Mouse (Mus musculus) lung, adult 2 months (tissue): ENCODE results near the gene Arhgef16. TPM values are rescaled to one million over a fixed set of nuclear protein-coding genes. Genes with fewer than 3 reads are reported as not detected.

Source experiments
- DNase-seq: peaks from one replicate; pipeline ENCODE4 v3.0.0; 2022
- H3K4me1 ChIP-seq: fragments of 200-500 bp; 2 replicates; pipeline ENCODE4 v1.6.1; 2011; ENCODE audit warnings: low read length; ENCODE audit not compliant: control insufficient read depth, insufficient read depth
- H3K4me3 ChIP-seq: fragments of 200-500 bp; replicated peaks from 2 replicates; pipeline ENCODE3; 2011; ENCODE audit warnings: low read depth, mild to moderate bottlenecking, control low read depth, low read length; ENCODE audit errors: extremely low read depth
- CTCF ChIP-seq: fragments of 200-500 bp; IDR thresholded peaks from 2 replicates; pipeline ENCODE4 v1.5.1; 2011; ENCODE audit warnings: mild to moderate bottlenecking, low read length, control low read depth; ENCODE audit not compliant: insufficient read depth
- POLR2A ChIP-seq: fragments of 200-500 bp; IDR thresholded peaks from 2 replicates; pipeline ENCODE4 v1.6.1; 2011; ENCODE audit warnings: low read depth, mild to moderate bottlenecking, control low read depth, low read length, borderline replicate concordance; ENCODE audit errors: extremely low read depth
- WGBS: fragments of 180-500 bp; shearing (Covaris S2); methylation state at CpG from one replicate; pipeline ENCODE4 v1.1.7; 2018; 5-methylcytosine and 5-hydroxymethylcytosine counted together
- polyA plus RNA-seq: library from polyadenylated mRNA; depleted of rRNA; stranded (reverse); fragments of >200 nt; gene quantifications from 2 replicates; pipeline ENCODE4 v1.2.3, GENCODE M21; 2012; rRNA removed

The Arhgef16 gene
- polyA plus RNA-seq, 1 experiment, result 18.0 TPM

- Histone ChIP-seq H3K4me1 (no peaks in the 10 kb centered on the region), H3K4me3 (no peak overlapping the region)
- TF ChIP-seq POLR2A (no peak), CTCF (no peak)
- no peak for DNase-seq
- 15% methylated on average over 8 of the region's 9 CpGs for WGBS
Observed at GRCm38 (mm10) chr4:154237306-154237705, 64.2 kb downstream of the Arhgef16 start.

DNA sequence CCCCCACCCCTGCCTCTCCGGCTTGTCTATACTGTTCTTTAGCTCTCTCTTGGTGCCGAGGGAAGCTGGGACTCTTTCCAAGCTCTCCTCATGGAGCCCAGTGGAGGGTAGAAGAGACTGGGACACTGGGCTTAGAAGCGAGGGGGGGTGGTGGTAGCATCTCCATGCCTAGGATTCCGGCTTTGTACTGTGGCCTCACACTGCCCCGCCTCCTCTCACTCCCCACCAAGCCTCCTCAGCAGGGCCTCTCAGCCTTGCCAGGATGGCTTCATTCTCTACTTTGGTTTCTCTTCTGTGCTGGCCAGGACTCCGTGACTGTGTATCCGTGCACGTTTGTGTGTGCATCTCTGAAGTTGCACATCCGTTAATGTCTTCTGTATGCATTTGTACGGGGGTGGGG lies 64.6 kb downstream of the Arhgef16 start:
- 36% methylated on average over 10 of the region's 10 CpGs for WGBS
- no peak for DNase-seq
- Histone ChIP-seq H3K4me3 (no peak overlapping the region), H3K4me1 (no peaks in the 10 kb centered on the region)
- TF ChIP-seq CTCF (no peak), POLR2A (no peak)

GRCm38 (mm10) chr4:154236001-154236400 lies 65.5 kb downstream of the Arhgef16 start:
- Histone ChIP-seq H3K4me1 (no peaks in the 10 kb centered on the region), H3K4me3 (no peak overlapping the region)
- no peak for DNase-seq
- TF ChIP-seq POLR2A (no peak), CTCF (no peak)
- 89% methylated on average over 3 of the region's 3 CpGs for WGBS

GRCm38 (mm10) chr4:154232295-154232694 lies 69.2 kb downstream of the Arhgef16 start:
- Histone ChIP-seq H3K4me3 (no peak overlapping the region), H3K4me1 (peaks cover 2% of the 10 kb centered on the region)
- DNase-seq, result no peak
- 47% methylated on average over 4 of the region's 4 CpGs for WGBS
- TF ChIP-seq POLR2A, result no peak
- no peak for TF ChIP-seq CTCF

DNA sequence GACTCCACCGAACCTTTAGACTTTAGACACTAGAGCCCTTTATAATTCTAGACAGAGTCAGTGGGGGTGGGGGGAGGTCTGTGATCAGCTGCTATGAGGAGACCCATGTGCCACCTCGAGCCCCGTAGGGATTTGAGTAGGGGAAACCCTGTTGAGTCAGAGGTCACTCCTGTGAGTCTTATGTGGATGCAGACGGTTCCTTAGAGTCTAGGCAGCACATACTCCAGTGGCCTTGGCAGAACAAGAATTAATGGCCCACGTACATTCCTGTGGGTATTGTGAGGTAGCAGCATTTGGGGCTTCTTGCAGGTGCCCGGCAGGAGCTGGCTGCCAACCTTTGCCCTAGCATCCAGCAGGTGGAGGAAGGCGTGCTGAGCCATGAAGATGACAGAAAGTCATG lies 70.1 kb downstream of the Arhgef16 start:
- H3K4me3 ChIP-seq, result no peak overlapping the region
- DNase-seq, result no peak
- TF ChIP-seq CTCF (no peak), POLR2A (no peak)
- H3K4me1 ChIP-seq, result peaks cover 2% of the 10 kb centered on the region
- WGBS, result 77% methylated on average over 7 of the region's 7 CpGs

GRCm38 (mm10) chr4:154229569-154229968 lies 71.9 kb downstream of the Arhgef16 start:
- no peak for TF ChIP-seq POLR2A
- no peak for TF ChIP-seq CTCF
- WGBS, result 86% methylated on average over 9 of the region's 9 CpGs
- H3K4me3 ChIP-seq, result no peak overlapping the region
- H3K4me1 ChIP-seq, result peaks cover 2% of the 10 kb centered on the region
- no peak for DNase-seq

Other genes with a start within 250 kb of the Arhgef16 start
- 9.9 and 10.0 TPM in 2 replicates for gene Trp73, start 161.5 kb downstream of the Arhgef16 start, polyA plus RNA-seq
- gene Wrap73, start 159.3 kb downstream of the Arhgef16 start, polyA plus RNA-seq, result 20.2 and 20.3 TPM in 2 replicates
- 223 and 276 TPM in 2 replicates for gene Tprgl, start 141.0 kb downstream of the Arhgef16 start, polyA plus RNA-seq
- 68.6 and 83.1 TPM in 2 replicates for gene Megf6, start 130.9 kb downstream of the Arhgef16 start, polyA plus RNA-seq
- gene B230104I21Rik, start 34.5 kb upstream of the Arhgef16 start, polyA plus RNA-seq, result not detected in 2 replicates